In genomic region chr2:135397970-135398369, GRCm38 (mm10) we compare ENCODE assay signal across 24 mouse cellular contexts.
"Had no signal": no experiment of that assay in that cellular context is flagged by ENCODE, and none has a peak within 500 bp of the region (broad histone marks: within the 10 kb centered on the region; RNA-seq: fewer than 3 reads in every experiment).

No protein-coding gene starts in this region.

- H3K27ac ChIP-seq: heart, adult 2 months; heart, embryonic 13.5 days; heart, embryonic 15.5 days; hindbrain, embryonic 13.5 days; hindbrain, embryonic 15.5 days; hindbrain, postnatal 0 days; kidney, embryonic 15.5 days; kidney, postnatal 0 days; limb, embryonic 13.5 days had no signal

- H3K4me2 ChIP-seq: heart, embryonic 11.5 days; heart, embryonic 13.5 days; heart, embryonic 15.5 days; hindbrain, embryonic 13.5 days; hindbrain, embryonic 15.5 days; kidney, embryonic 15.5 days; limb, embryonic 13.5 days had no signal

- H3K4me3 ChIP-seq: heart, adult 2 months; heart, embryonic 13.5 days; heart, embryonic 15.5 days; hindbrain, embryonic 13.5 days; hindbrain, embryonic 15.5 days; kidney, embryonic 15.5 days; limb, embryonic 13.5 days had no signal

- ATAC-seq: hindbrain, postnatal 0 days; intestine, embryonic 16.5 days had no signal

- H3K4me1 ChIP-seq: heart, embryonic 13.5 days; heart, embryonic 15.5 days; hindbrain, embryonic 13.5 days; hindbrain, embryonic 15.5 days; kidney, embryonic 15.5 days had no signal

- DNase-seq: gastrocnemius, postnatal 14 days; gastrocnemius, postnatal 36 days; heart, adult 11 months; heart, adult 2 months; heart, postnatal 14 days; heart, postnatal 36 days; kidney, adult 11 months; kidney, adult 2 months; kidney, adult 9 months; kidney, postnatal 14 days; kidney, postnatal 36 days; layer of hippocampus, adult 9-11 months; layer of hippocampus, postnatal 36 days; left cerebral cortex, postnatal 4 days had no signal

- H3K27me3 ChIP-seq: heart, embryonic 13.5 days; heart, embryonic 15.5 days; hindbrain, embryonic 13.5 days; hindbrain, embryonic 15.5 days; kidney, embryonic 15.5 days; limb, embryonic 13.5 days had no signal

- H3K36me3 ChIP-seq: heart, embryonic 13.5 days; heart, embryonic 15.5 days; hindbrain, embryonic 13.5 days; hindbrain, embryonic 15.5 days; kidney, embryonic 15.5 days; limb, embryonic 13.5 days had no signal

- H3K9me3 ChIP-seq: heart, embryonic 13.5 days; heart, embryonic 15.5 days; hindbrain, embryonic 13.5 days; hindbrain, embryonic 15.5 days; kidney, embryonic 15.5 days; limb, embryonic 13.5 days had no signal

- H3K9ac ChIP-seq: heart, embryonic 13.5 days; heart, embryonic 15.5 days; hindbrain, embryonic 13.5 days; hindbrain, embryonic 15.5 days; kidney, embryonic 15.5 days; limb, embryonic 13.5 days had no signal
